Mouse (Mus musculus) cortical plate, adult 2 months (tissue): ENCODE measurements at regions not wholly inside any gene's neighbourhood (a gene's known extent, or its start where the extent isn't known, plus 50 kb on each side); places are given as distances from the start of the nearest gene placed in this dataset.

Source experiments
- H3K27ac ChIP-seq: fragments of 200-500 bp; 2 replicates; pipeline ENCODE4 v1.5.1; 2012; ENCODE audit warnings: low read length, control low read depth, inconsistent platforms; ENCODE audit not compliant: insufficient read depth
- H3K4me1 ChIP-seq: fragments of 200-500 bp; 2 replicates; pipeline ENCODE4 v1.6.1; 2011; ENCODE audit warnings: low read length; ENCODE audit not compliant: control insufficient read depth, insufficient read depth
- H3K4me3 ChIP-seq: fragments of 200-500 bp; 2 replicates; pipeline ENCODE4 v1.5.1; 2011; ENCODE audit warnings: mild to moderate bottlenecking, low read length, control low read depth; ENCODE audit not compliant: insufficient read depth
- CTCF ChIP-seq: fragments of 200-500 bp; IDR thresholded peaks from 2 replicates; pipeline ENCODE4 v1.5.1; 2011; ENCODE audit warnings: mild to moderate bottlenecking, control low read depth, low read length; ENCODE audit not compliant: insufficient read depth; ENCODE audit errors: extremely low read depth
- POLR2A ChIP-seq: fragments of 200-500 bp; IDR thresholded peaks from 2 replicates; pipeline ENCODE4 v1.6.1; 2011; ENCODE audit warnings: mild to moderate bottlenecking, low read length, control low read depth; ENCODE audit not compliant: insufficient read depth; ENCODE audit errors: extremely low read depth

- TF ChIP-seq POLR2A (no peak), CTCF (no peak)
- H3K4me3 ChIP-seq, result no peak overlapping the region
- no peak overlapping the region for H3K27ac ChIP-seq
- H3K4me1 ChIP-seq, result no peaks in the 10 kb centered on the region
Measured at GRCm38 (mm10) chr2:50405932-50406331, 109.3 kb upstream of the Mmadhc start.

- H3K27ac ChIP-seq, result no peak overlapping the region
- H3K4me1 ChIP-seq, result no peaks in the 10 kb centered on the region
- no peak overlapping the region for H3K4me3 ChIP-seq
- TF ChIP-seq CTCF (no peak), POLR2A (no peak)
Measured at GRCm38 (mm10) chr2:50403106-50403505, 106.5 kb upstream of the Mmadhc start.

GRCm38 (mm10) chr2:50398576-50398975, 102.0 kb upstream of the Mmadhc start:
- Histone ChIP-seq H3K27ac (no peak overlapping the region), H3K4me1 (no peaks in the 10 kb centered on the region)
- TF ChIP-seq CTCF, result no peak
- TF ChIP-seq POLR2A, result no peak

GRCm38 (mm10) chr2:50377609-50378413, 81.2 kb upstream of the Mmadhc start:
- no peak for TF ChIP-seq POLR2A
- TF ChIP-seq CTCF, result no peak

More at GRCm38 (mm10) chr2:50398576-50398975, 102.0 kb upstream of the Mmadhc start:
- no peak overlapping the region for H3K4me3 ChIP-seq

DNA sequence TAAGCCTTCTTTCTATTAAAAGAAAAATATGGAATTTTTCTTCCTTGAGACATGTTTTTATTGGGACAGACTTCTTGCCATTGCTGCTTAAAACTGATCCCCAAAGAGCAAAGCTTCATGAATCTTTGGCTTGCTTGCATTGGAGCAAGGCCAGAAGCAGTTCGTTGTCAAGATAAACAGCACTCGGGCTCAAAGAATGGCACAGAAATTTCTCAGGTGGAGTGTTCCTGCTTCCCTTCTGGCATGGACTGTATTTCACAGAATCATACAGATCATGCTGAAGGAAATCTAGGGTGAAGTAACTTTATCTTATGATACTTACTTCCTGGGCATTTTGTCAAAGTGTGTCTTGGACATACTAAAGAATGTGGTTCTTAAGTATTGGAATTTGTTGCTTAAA, 77.0 kb upstream of the Mmadhc start:
- H3K4me1 ChIP-seq, result no peaks in the 10 kb centered on the region
- no peak for TF ChIP-seq POLR2A
- TF ChIP-seq CTCF, result no peak
- H3K27ac ChIP-seq, result no peak overlapping the region
- H3K4me3 ChIP-seq, result no peak overlapping the region

More at GRCm38 (mm10) chr2:50377609-50378413, 81.2 kb upstream of the Mmadhc start:
- Histone ChIP-seq H3K4me1 (no peaks in the 10 kb centered on the region), H3K4me3 (no peak overlapping the region), H3K27ac (no peak overlapping the region)

DNA sequence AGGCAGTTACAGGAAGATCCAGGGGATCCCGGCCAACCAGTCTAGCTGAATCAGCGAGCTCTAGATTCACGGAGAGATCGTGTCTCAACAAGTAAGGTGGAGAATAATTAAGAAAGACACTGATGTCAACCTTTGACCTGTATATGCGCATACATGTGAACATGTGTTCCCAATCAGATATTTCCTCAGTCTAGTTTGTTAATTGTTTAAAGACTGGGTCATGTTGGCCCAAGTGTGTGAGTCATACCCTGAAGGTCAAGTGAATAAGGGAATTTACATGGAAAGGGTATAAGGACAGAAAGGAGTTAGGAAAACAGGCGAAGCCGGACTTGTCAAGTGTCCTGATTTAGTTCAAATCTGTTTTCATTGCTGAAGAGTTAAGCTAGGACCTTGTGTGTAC, 76.4 kb upstream of the Mmadhc start:
- TF ChIP-seq POLR2A, result no peak
- TF ChIP-seq CTCF, result no peak
- H3K4me3 ChIP-seq, result no peak overlapping the region
- H3K27ac ChIP-seq, result no peak overlapping the region
- no peaks in the 10 kb centered on the region for H3K4me1 ChIP-seq

DNA sequence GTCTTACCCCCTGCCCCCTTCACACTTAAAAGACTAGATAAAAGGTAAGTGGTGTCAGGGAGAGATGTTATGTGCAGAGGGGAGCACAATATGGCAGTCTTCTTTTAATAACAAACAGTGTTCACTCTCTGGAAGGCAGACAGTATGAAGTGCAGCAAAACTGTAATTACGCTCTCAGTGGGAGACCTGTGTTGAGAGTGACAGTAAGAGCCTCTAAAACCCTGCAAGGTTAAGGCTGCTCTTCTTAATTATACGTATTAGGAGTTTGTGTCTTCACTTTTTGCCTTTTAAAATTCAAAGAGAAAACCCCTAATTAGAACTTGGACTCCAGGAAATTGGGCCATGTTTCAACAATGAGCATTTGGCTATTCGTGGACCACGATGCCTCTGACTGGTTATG, 72.2 kb upstream of the Mmadhc start:
- Histone ChIP-seq H3K27ac (no peak overlapping the region), H3K4me1 (no peaks in the 10 kb centered on the region), H3K4me3 (no peak overlapping the region)
- no peak for TF ChIP-seq POLR2A
- no peak for TF ChIP-seq CTCF

DNA sequence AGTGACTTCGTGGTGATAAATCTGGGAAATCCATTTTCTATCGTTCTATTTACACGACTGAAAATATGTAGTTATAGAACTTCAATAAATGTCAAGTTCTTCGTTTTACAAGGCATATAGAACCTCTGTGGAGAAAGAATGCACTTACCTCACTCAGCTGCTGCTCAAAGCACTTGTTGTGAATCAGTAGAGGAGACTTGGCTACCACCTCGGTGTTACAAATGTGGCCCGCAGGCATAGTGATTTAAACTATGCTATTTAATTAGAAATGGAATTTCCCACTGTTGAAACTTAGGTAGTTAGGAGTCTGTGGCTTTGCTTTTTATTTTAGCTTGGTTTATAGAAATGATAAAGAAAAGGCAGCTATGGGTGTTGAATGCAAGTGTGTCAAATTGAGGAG, 71.8 kb upstream of the Mmadhc start:
- TF ChIP-seq CTCF (no peak), POLR2A (no peak)
- H3K27ac ChIP-seq, result no peak overlapping the region
- no peak overlapping the region for H3K4me3 ChIP-seq
- no peaks in the 10 kb centered on the region for H3K4me1 ChIP-seq

DNA sequence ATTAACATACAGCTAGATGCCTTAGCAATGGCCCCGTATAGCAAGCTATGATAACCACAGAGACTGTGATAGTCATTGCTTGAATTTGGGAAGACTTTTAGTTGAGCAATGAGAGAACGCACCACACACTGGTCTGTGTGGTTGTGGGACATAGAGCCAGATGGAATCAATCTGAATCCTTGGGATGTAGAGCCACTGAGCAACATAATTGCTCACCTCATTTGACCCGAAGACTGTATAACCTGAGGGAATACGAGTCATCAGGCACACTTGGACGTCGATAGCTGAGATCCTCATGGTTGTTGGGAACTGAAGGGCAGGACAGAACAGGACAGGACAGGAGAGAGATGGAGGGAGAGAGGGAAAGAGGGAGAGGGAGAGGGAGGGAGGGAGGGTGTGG, 68.6 kb upstream of the Mmadhc start:
- Histone ChIP-seq H3K4me3 (no peak overlapping the region), H3K4me1 (no peaks in the 10 kb centered on the region), H3K27ac (no peak overlapping the region)
- TF ChIP-seq CTCF (no peak), POLR2A (no peak)

DNA sequence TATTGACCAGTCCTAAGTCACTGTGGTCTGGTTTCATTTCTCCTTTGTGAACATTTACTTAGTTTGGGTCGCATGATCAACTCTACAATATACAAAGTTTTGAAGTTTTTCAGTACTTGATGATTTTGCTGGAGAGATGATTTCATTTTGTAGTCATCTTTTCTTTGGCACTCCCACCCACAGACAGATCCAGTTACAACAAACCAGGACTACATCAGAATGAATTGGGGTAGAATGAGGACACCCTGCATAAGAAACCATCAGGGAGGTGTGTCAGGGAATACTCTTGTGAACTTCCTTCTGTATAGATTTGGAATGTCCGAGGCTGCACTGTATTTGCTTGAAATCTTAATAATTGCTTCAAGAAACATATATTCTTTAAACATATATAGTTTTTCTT, 59.5 kb upstream of the Mmadhc start:
- TF ChIP-seq CTCF (no peak), POLR2A (no peak)
- Histone ChIP-seq H3K27ac (no peak overlapping the region), H3K4me3 (no peak overlapping the region), H3K4me1 (no peaks in the 10 kb centered on the region)

GRCm38 (mm10) chr2:50347486-50348265, 51.1 kb upstream of the Mmadhc start:
- H3K27ac ChIP-seq, result no peak overlapping the region
- TF ChIP-seq CTCF (no peak), POLR2A (no peak)
- no peak overlapping the region for H3K4me3 ChIP-seq
- H3K4me1 ChIP-seq, result no peaks in the 10 kb centered on the region
